Mouse (Mus musculus) neural tube, embryonic 14.5 days (tissue): ENCODE measurements at regions not wholly inside any gene's neighbourhood (a gene's known extent, or its start where the extent isn't known, plus 50 kb on each side); places are given as distances from the start of the nearest gene placed in this dataset.
A peak's percentile ranks its signal among the peaks of the same experiment; 100 is the strongest.

Experiments
- ATAC-seq: fragments of 200-750 bp; cut with Nextera tagmentation; 2 replicates; pipeline ENCODE4 v1.8.0; 2017; ENCODE audit warnings: low read depth, mild to moderate bottlenecking, moderate TSS enrichment, moderate library complexity
- H3K27ac ChIP-seq: fragments of 300-500 bp; sonication (generic); 2 replicates; pipeline ENCODE4 v1.5.1; 2014; ENCODE audit warnings: low read depth, mild to moderate bottlenecking, control low read depth, low read length, moderate library complexity, mixed read lengths
- H3K27me3 ChIP-seq: fragments of 300-500 bp; sonication (generic); 2 replicates; pipeline ENCODE4 v1.6.1; 2014; ENCODE audit warnings: low read length; ENCODE audit not compliant: control insufficient read depth, insufficient read depth
- H3K36me3 ChIP-seq: fragments of 300-500 bp; sonication (generic); 2 replicates; pipeline ENCODE4 v1.6.1; 2014; ENCODE audit warnings: low read length, mixed read lengths; ENCODE audit not compliant: control insufficient read depth, insufficient read depth
- H3K4me1 ChIP-seq: fragments of 300-500 bp; sonication (generic); 2 replicates; pipeline ENCODE4 v1.6.1; 2014; ENCODE audit warnings: low read length; ENCODE audit not compliant: control insufficient read depth, insufficient read depth
- H3K4me2 ChIP-seq: fragments of 300-500 bp; sonication (generic); 2 replicates; pipeline ENCODE4 v1.6.1; 2014; ENCODE audit warnings: mild to moderate bottlenecking, low read depth, low read length, control low read depth
- H3K4me3 ChIP-seq: fragments of 300-500 bp; sonication (generic); 2 replicates; pipeline ENCODE4 v1.5.1; 2014; ENCODE audit warnings: low read depth, low read length, control low read depth, mixed read lengths
- H3K9ac ChIP-seq: fragments of 300-500 bp; sonication (generic); replicated peaks from 2 replicates; pipeline ENCODE4 v1.6.1; 2014; ENCODE audit warnings: low read depth, mild to moderate bottlenecking, control low read depth, low read length, mixed read lengths
- H3K9me3 ChIP-seq: fragments of 300-500 bp; sonication (generic); 2 replicates; pipeline ENCODE4 v1.6.1; 2016; ENCODE audit warnings: low read length; ENCODE audit not compliant: control insufficient read depth
- WGBS: fragments of 180-500 bp; shearing (Covaris S2); extraction: QIAGEN DNeasy Blood & Tissue Kit; methylation state at CpG from one replicate; pipeline ENCODE4 v1.1.7; 2014; 5-methylcytosine and 5-hydroxymethylcytosine counted together

DNA sequence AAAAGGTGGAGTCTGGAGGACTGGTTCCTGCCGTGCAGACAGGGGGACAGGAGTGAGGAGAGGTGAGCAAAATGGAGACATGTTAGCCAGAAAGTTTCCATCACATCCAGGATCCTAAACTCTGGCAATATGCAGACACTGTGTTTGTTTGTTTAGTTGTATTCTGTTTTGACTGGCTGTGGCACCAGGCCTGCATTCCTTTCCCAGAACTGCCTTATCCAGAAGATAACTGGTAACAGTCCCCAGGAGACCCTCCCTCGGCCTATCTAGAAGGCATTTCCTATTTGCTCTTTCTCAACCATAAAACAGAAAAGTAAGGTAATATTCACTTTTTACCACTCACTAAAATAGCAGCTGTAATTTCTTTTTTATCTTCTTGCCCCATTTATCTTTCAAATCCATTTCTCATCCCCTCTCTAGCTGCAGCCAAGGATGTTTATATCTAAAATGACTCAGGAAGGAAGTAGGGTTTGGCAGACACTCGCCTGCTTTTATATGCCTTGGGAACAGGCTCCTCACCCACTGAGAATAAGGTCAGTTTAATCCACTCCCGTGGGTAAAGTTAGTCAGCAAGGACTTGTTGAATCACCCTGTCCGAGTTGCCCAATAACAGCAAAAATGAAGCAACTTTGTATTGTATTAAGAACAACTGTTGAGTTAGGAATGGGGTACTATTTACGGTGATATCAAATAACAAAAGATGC, 283.0 kb upstream of the Tank start:
- no peaks in the 10 kb centered on the region for H3K4me1 ChIP-seq
- H3K27ac ChIP-seq, result no peak overlapping the region
- H3K9me3 ChIP-seq, result no peaks in the 10 kb centered on the region
- no peak overlapping the region for H3K4me3 ChIP-seq
- H3K36me3 ChIP-seq, result no peaks in the 10 kb centered on the region
- H3K9ac ChIP-seq, result no peak overlapping the region
- 58% methylated on average over 6 of the region's 6 CpGs for WGBS
- ATAC-seq, result no peak
- no peak overlapping the region for H3K4me2 ChIP-seq
- H3K27me3 ChIP-seq, result no peaks in the 10 kb centered on the region

GRCm38 (mm10) chr2:61288246-61288645, 290.1 kb upstream of the Tank start:
- no peak overlapping the region for H3K27ac ChIP-seq
- no peak for ATAC-seq
- no peaks in the 10 kb centered on the region for H3K9me3 ChIP-seq
- no peaks in the 10 kb centered on the region for H3K27me3 ChIP-seq
- H3K4me2 ChIP-seq, result no peak overlapping the region
- no peak overlapping the region for H3K9ac ChIP-seq
- H3K36me3 ChIP-seq, result no peaks in the 10 kb centered on the region
- no peak overlapping the region for H3K4me3 ChIP-seq
- no peaks in the 10 kb centered on the region for H3K4me1 ChIP-seq
- WGBS, result 81% methylated on average over 2 of the region's 2 CpGs

GRCm38 (mm10) chr2:61284706-61285105, 293.7 kb upstream of the Tank start:
- Histone ChIP-seq H3K9ac (no peak overlapping the region), H3K4me2 (no peak overlapping the region), H3K36me3 (no peaks in the 10 kb centered on the region), H3K4me3 (no peak overlapping the region), H3K4me1 (no peaks in the 10 kb centered on the region), H3K9me3 (no peaks in the 10 kb centered on the region), H3K27ac (no peak overlapping the region), H3K27me3 (no peaks in the 10 kb centered on the region)
- 65% methylated on average over 6 of the region's 6 CpGs for WGBS
- ATAC-seq, result no peak

GRCm38 (mm10) chr2:61283829-61284601, 294.4 kb upstream of the Tank start:
- ATAC-seq, result peak; percentile 76
- WGBS, result 16% methylated on average over 9 of the region's 9 CpGs

GRCm38 (mm10) chr2:61272721-61273120, 305.7 kb upstream of the Tank start:
- 89% methylated on average over 5 of the region's 5 CpGs for WGBS
- H3K27me3 ChIP-seq, result no peaks in the 10 kb centered on the region
- no peaks in the 10 kb centered on the region for H3K4me1 ChIP-seq
- no peaks in the 10 kb centered on the region for H3K9me3 ChIP-seq
- no peak for ATAC-seq
- no peak overlapping the region for H3K4me3 ChIP-seq
- no peak overlapping the region for H3K4me2 ChIP-seq
- no peak overlapping the region for H3K27ac ChIP-seq
- H3K36me3 ChIP-seq, result no peaks in the 10 kb centered on the region
- H3K9ac ChIP-seq, result no peak overlapping the region

More at GRCm38 (mm10) chr2:61283829-61284601, 294.4 kb upstream of the Tank start:
- H3K9me3 ChIP-seq, result no peaks in the 10 kb centered on the region
- peak overlapping the region; percentile 33 for H3K4me2 ChIP-seq
- H3K27me3 ChIP-seq, result no peaks in the 10 kb centered on the region
- peak overlapping the region; percentile 3; the same call in 1 of the 2 replicates for H3K4me3 ChIP-seq
- no peak overlapping the region for H3K9ac ChIP-seq
- no peaks in the 10 kb centered on the region for H3K4me1 ChIP-seq
- H3K36me3 ChIP-seq, result no peaks in the 10 kb centered on the region
- 0 out of 2 replicates have a peak overlapping the region, but pooled peaks have one; percentile 13 for H3K27ac ChIP-seq

DNA sequence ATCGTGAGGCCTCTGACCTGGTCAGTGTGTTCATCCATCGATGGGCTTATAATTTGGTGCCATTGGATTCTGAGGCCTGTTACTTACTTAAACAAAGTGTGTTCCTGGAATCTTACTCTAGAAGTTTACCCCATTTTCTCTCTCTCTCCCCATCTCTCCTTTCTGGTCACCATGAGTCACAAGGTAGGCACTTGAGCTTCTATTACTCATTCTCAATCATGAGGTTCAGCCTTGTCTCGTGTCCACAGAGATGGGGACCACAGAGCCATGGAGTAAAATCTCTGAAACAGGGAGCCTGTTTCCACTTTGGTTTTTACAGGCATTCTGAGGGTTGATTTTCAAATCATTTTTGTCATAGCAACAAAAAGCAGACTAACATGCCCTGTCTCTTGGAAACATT, 304.7 kb upstream of the Rbms1 start:
- H3K36me3 ChIP-seq, result no peaks in the 10 kb centered on the region
- WGBS, result 85% methylated on average over 3 of the region's 3 CpGs
- no peaks in the 10 kb centered on the region for H3K27me3 ChIP-seq
- no peak overlapping the region for H3K4me3 ChIP-seq
- no peak overlapping the region for H3K27ac ChIP-seq
- H3K9ac ChIP-seq, result no peak overlapping the region
- ATAC-seq, result no peak
- H3K9me3 ChIP-seq, result no peaks in the 10 kb centered on the region
- H3K4me2 ChIP-seq, result no peak overlapping the region
- no peaks in the 10 kb centered on the region for H3K4me1 ChIP-seq

- Histone ChIP-seq H3K4me1 (no peaks in the 10 kb centered on the region), H3K27me3 (no peaks in the 10 kb centered on the region)
- 61% methylated on average over 9 of the region's 9 CpGs for WGBS
Measured at GRCm38 (mm10) chr2:61250068-61250800, 287.2 kb upstream of the Rbms1 start.

DNA sequence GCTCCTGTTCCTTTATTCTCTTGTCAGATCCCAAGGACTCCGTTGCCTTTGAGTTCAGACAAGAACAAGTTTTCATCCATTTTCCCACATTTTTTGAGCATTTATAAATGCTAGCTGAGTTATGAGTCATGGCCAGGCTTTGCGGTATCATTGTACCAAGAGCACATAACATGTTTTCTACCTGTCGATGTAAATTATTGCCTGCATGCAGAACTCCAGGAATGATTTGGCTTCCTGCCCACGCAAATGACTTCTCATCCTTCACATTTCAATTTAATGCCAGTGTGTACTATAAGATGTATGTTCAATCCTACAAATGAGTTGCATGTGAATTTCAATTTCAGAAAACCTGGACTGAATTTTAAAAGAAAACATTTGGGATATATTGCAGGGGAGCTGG, 285.0 kb upstream of the Rbms1 start:
- H3K9ac ChIP-seq, result no peak overlapping the region
- ATAC-seq, result no peak

More at GRCm38 (mm10) chr2:61250068-61250800, 287.2 kb upstream of the Rbms1 start:
- ATAC-seq, result no peak
- H3K27ac ChIP-seq, result no peak overlapping the region
- no peak overlapping the region for H3K9ac ChIP-seq
- no peaks in the 10 kb centered on the region for H3K36me3 ChIP-seq
- H3K4me2 ChIP-seq, result no peak overlapping the region
- no peak overlapping the region for H3K4me3 ChIP-seq
- H3K9me3 ChIP-seq, result no peaks in the 10 kb centered on the region

GRCm38 (mm10) chr2:61247336-61247735, 284.3 kb upstream of the Rbms1 start:
- Histone ChIP-seq H3K4me2 (no peak overlapping the region), H3K27me3 (no peaks in the 10 kb centered on the region), H3K4me3 (no peak overlapping the region), H3K36me3 (no peaks in the 10 kb centered on the region), H3K27ac (no peak overlapping the region), H3K9ac (no peak overlapping the region), H3K4me1 (no peaks in the 10 kb centered on the region), H3K9me3 (no peaks in the 10 kb centered on the region)
- no peak for ATAC-seq
- 33% methylated on average over 2 of the region's 2 CpGs for WGBS

More for the DNA sequence above, 285.0 kb upstream of the Rbms1 start:
- WGBS, result 67% methylated on average over 4 of the region's 4 CpGs
- no peak overlapping the region for H3K4me2 ChIP-seq
- H3K27me3 ChIP-seq, result no peaks in the 10 kb centered on the region
- H3K9me3 ChIP-seq, result no peaks in the 10 kb centered on the region
- H3K4me1 ChIP-seq, result no peaks in the 10 kb centered on the region
- no peaks in the 10 kb centered on the region for H3K36me3 ChIP-seq
- no peak overlapping the region for H3K27ac ChIP-seq
- H3K4me3 ChIP-seq, result no peak overlapping the region
